Mouse (Mus musculus) kidney, postnatal 0 days (tissue): ENCODE measurements around the gene Tdp2. TPM values are rescaled to one million over a fixed set of nuclear protein-coding genes. Genes with fewer than 3 reads are reported as not detected.
A peak's percentile ranks its signal among the peaks of the same experiment; 100 is the strongest.
"Not testable (repeated sequence)": the region's sequence is repeated elsewhere in the genome, so short reads cannot be mapped to it uniquely, and the experiment has no call there.

Source experiments
- ATAC-seq: fragments of 200-750 bp; cut with Nextera tagmentation; replicated peaks from 2 replicates; pipeline ENCODE4 v1.8.0; 2017; ENCODE audit warnings: low read depth, moderate number of reproducible peaks, moderate TSS enrichment, moderate library complexity; ENCODE audit not compliant: low FRiP score
- DNase-seq: peaks from one replicate; pipeline ENCODE4 v3.0.0-alpha.2; 2016; ENCODE audit warnings: low spot score
- H3K27ac ChIP-seq: fragments of 300-500 bp; sonication (generic); 2 replicates; pipeline ENCODE4 v1.5.1; 2014; ENCODE audit warnings: mild to moderate bottlenecking
- H3K27me3 ChIP-seq: fragments of 300-500 bp; sonication (generic); 2 replicates; pipeline ENCODE4 v1.6.1; 2014; ENCODE audit warnings: low read length, mixed read lengths; ENCODE audit not compliant: insufficient read depth
- H3K36me3 ChIP-seq: fragments of 300-500 bp; sonication (generic); 2 replicates; pipeline ENCODE4 v1.6.1; 2014; ENCODE audit warnings: low read length, mixed read lengths; ENCODE audit not compliant: insufficient read depth
- H3K4me1 ChIP-seq: fragments of 300-500 bp; sonication (generic); replicated peaks from 2 replicates; pipeline ENCODE4 v1.6.1; 2014; ENCODE audit warnings: antibody characterized with exemption, low read length, mixed read lengths; ENCODE audit not compliant: insufficient read depth
- H3K4me2 ChIP-seq: fragments of 300-500 bp; sonication (generic); 2 replicates; pipeline ENCODE4 v1.6.1; 2014; ENCODE audit warnings: mild to moderate bottlenecking, low read length, moderate library complexity, mixed read lengths
- H3K4me3 ChIP-seq: fragments of 300-500 bp; sonication (generic); replicated peaks from 2 replicates; pipeline ENCODE4 v1.5.1; 2014; ENCODE audit warnings: low read depth, low read length
- H3K9ac ChIP-seq: fragments of 300-500 bp; sonication (generic); 2 replicates; pipeline ENCODE4 v1.6.1; 2014; ENCODE audit warnings: low read depth, low read length
- H3K9me3 ChIP-seq: fragments of 300-500 bp; sonication (generic); replicated peaks from 2 replicates; pipeline ENCODE4 v1.6.1; 2016; ENCODE audit warnings: low read length, inconsistent platforms, mixed read lengths
- CTCF ChIP-seq: IDR thresholded peaks from 2 replicates; pipeline ENCODE4 v1.5.1; 2016; ENCODE audit warnings: antibody characterized with exemption, low read depth, mild to moderate bottlenecking, moderate library complexity
- WGBS: fragments of 180-500 bp; shearing (Covaris S2); extraction: QIAGEN DNeasy Blood & Tissue Kit; methylation state at CpG from one replicate; pipeline ENCODE4 v1.1.7; 2014; 5-methylcytosine and 5-hydroxymethylcytosine counted together
- polyA plus RNA-seq: library from polyadenylated mRNA; unstranded; fragments of >200 nt; fragmentation: Nextera tagmentation; extraction: Ambion mirVana; gene quantifications from 2 replicates; pipeline ENCODE4 v1.2.1, GENCODE M21; 2015

Gene Tdp2
- polyA plus RNA-seq, 1 experiment from 2014 or later: 51.8 TPM

GRCm38 (mm10) chr13:24832811-24833155, 1.3 kb downstream of the Tdp2 start:
- Histone ChIP-seq H3K4me1 (peaks cover 8% of the 10 kb centered on the region), H3K4me2 (peak overlapping the region; percentile 74), H3K9ac (peak overlapping the region; percentile 94), H3K27ac (no peak overlapping the region), H3K27me3 (no peaks in the 10 kb centered on the region), H3K9me3 (no peaks in the 10 kb centered on the region), H3K4me3 (peak overlapping the region; percentile 91), H3K36me3 (no peaks in the 10 kb centered on the region)
- ATAC-seq: no peak
- no peak for TF ChIP-seq CTCF
- WGBS: 24% methylated on average over 2 of the region's 2 CpGs
- no peak for DNase-seq

- H3K27ac ChIP-seq, H3K9me3 ChIP-seq, H3K36me3 ChIP-seq, ATAC-seq, H3K4me3 ChIP-seq, H3K4me2 ChIP-seq, H3K27me3 ChIP-seq, H3K4me1 ChIP-seq, H3K9ac ChIP-seq, DNase-seq: not testable (repeated sequence)
- 93% methylated on average over 8 of the region's 8 CpGs for WGBS
Measured at GRCm38 (mm10) chr13:24837765-24838164, 6.3 kb downstream of the Tdp2 start.

- WGBS: 46% methylated on average over 3 of the region's 3 CpGs
- DNase-seq (no peak), ATAC-seq (no peak)
- Histone ChIP-seq H3K4me1 (0 out of 2 replicates have a peak, but pooled peaks cover 2% of the 10 kb centered on the region), H3K4me3 (no peak overlapping the region), H3K27ac (no peak overlapping the region), H3K27me3 (no peaks in the 10 kb centered on the region), H3K36me3 (no peaks in the 10 kb centered on the region; the same call in 1 of the 2 replicates), H3K4me2 (no peak overlapping the region), H3K9me3 (no peaks in the 10 kb centered on the region), H3K9ac (no peak overlapping the region)
- no peak for TF ChIP-seq CTCF
Measured at GRCm38 (mm10) chr13:24839831-24840230, 8.4 kb downstream of the Tdp2 start.

- no peak for TF ChIP-seq CTCF
- H3K4me3 ChIP-seq: no peak overlapping the region
Measured at GRCm38 (mm10) chr13:24841702-24842101, 10.2 kb downstream of the Tdp2 start.

GRCm38 (mm10) chr13:24844983-24845955, 13.8 kb downstream of the Tdp2 start, which contains the start of gene D130043K22Rik:
Gene D130043K22Rik, plus strand, starts transcription at chr13:24845135.
- DNase-seq (peak; percentile 36), ATAC-seq (peak; percentile 73)
- Histone ChIP-seq H3K27ac (no peak within 1 kb of the TSS), H3K9me3 (no peaks in the 10 kb centered on the region), H3K4me1 (0 out of 2 replicates have a peak, but pooled peaks cover 5% of the 10 kb centered on the region), H3K36me3 (no peaks in the 10 kb centered on the region), H3K4me2 (peak within 1 kb of the TSS; percentile 69), H3K27me3 (no peaks in the 10 kb centered on the region), H3K4me3 (peak within 1 kb of the TSS; percentile 34), H3K9ac (peak within 1 kb of the TSS; percentile 4; the same call in 1 of the 2 replicates)
- 14% methylated on average over 40 of the region's 40 CpGs for WGBS
- no peak for TF ChIP-seq CTCF

More at GRCm38 (mm10) chr13:24841702-24842101, 10.2 kb downstream of the Tdp2 start:
- H3K9me3 ChIP-seq: no peaks in the 10 kb centered on the region
- no peak for ATAC-seq
- H3K4me2 ChIP-seq: no peak overlapping the region
- no peak overlapping the region for H3K27ac ChIP-seq
- DNase-seq: no peak
- H3K9ac ChIP-seq: no peak overlapping the region
- H3K4me1 ChIP-seq: 0 out of 2 replicates have a peak, but pooled peaks cover 5% of the 10 kb centered on the region
- H3K36me3 ChIP-seq: no peaks in the 10 kb centered on the region; the same call in 1 of the 2 replicates
- 61% methylated on average over 3 of the region's 3 CpGs for WGBS
- no peaks in the 10 kb centered on the region for H3K27me3 ChIP-seq

- 0 out of 2 replicates have a peak, but pooled peaks cover 5% of the 10 kb centered on the region for H3K4me1 ChIP-seq
- H3K4me3 ChIP-seq: no peak overlapping the region
- DNase-seq (peak; percentile 38), ATAC-seq (peak; percentile 68; the same call in 1 of the 2 replicates)
- no peaks in the 10 kb centered on the region for H3K9me3 ChIP-seq
- no peak overlapping the region for H3K4me2 ChIP-seq
- 56% methylated on average over 4 of the region's 4 CpGs for WGBS
- H3K9ac ChIP-seq: no peak overlapping the region
- H3K36me3 ChIP-seq: no peaks in the 10 kb centered on the region
- no peak for TF ChIP-seq CTCF
- no peaks in the 10 kb centered on the region for H3K27me3 ChIP-seq
- H3K27ac ChIP-seq: no peak overlapping the region
Measured at GRCm38 (mm10) chr13:24849318-24849717, 17.8 kb downstream of the Tdp2 start.
